In genomic region chr9:110054781-110055180, GRCm38 (mm10) we compare ENCODE assay signal across 11 mouse cellular contexts.
DNase-seq lines count a peak whose midpoint lies in the region; ATAC-seq and TF ChIP-seq lines count a peak whose summit lies in the region.
"Had no signal": no experiment of that assay in that cellular context is flagged by ENCODE, and none has a peak within 500 bp of the region (broad histone marks: within the 10 kb centered on the region; RNA-seq: fewer than 3 reads in every experiment).

No protein-coding gene starts in this region.

- DNase-seq in cerebellum, adult 2 months: peak; percentile 46 to 55
- DNase-seq in brain, adult 2 months (ENCODE audit: low read depth, low spot score): peak; percentile 55
- no peak for DNase-seq in midbrain, embryonic 11.5 days (ENCODE audit: low spot score, missing footprints)
- no peak for DNase-seq in embryo, embryonic 11 days
- DNase-seq in kidney, adult 8-10 months: no peak
- DNase-seq: heart, postnatal 4 days; thymus, adult 2 months had no signal

- H3K36me3 ChIP-seq in forebrain, embryonic 13.5 days (ENCODE audit: poor library complexity, severe bottlenecking): no peaks in the 10 kb centered on the region
- H3K36me3 ChIP-seq in midbrain, embryonic 11.5 days (ENCODE audit: control insufficient read depth, insufficient read depth, low read length): no peaks in the 10 kb centered on the region

- peaks cover 2% of the 10 kb centered on the region; the same call in 1 of the 2 replicates for H3K4me1 ChIP-seq in cerebellum, adult 2 months (ENCODE audit: control insufficient read depth, insufficient read depth, low read length)
- H3K4me1 ChIP-seq in forebrain, embryonic 13.5 days: peaks cover 64% of the 10 kb centered on the region
- peaks cover 38% of the 10 kb centered on the region for H3K4me1 ChIP-seq in midbrain, embryonic 11.5 days (ENCODE audit: control insufficient read depth, insufficient read depth, low read length)

- no peak for TF ChIP-seq POLR2A in cerebellum, adult 2 months (IDR thresholded peaks at IDR 0.05; ENCODE audit: borderline replicate concordance, insufficient read depth, low read length)

- TF ChIP-seq CTCF in cerebellum, adult 2 months (IDR thresholded peaks at IDR 0.05; ENCODE audit: borderline replicate concordance, insufficient read depth, low read depth, low read length): no peak

- peak overlapping the region; percentile 76 for H3K9ac ChIP-seq in forebrain, embryonic 13.5 days
- H3K9ac ChIP-seq in midbrain, embryonic 11.5 days (ENCODE audit: low read length): peak overlapping the region; percentile 31; the same call in 1 of the 2 replicates

- WGBS in cerebellum, adult 2 months: 13% methylated on average over 3 of the region's 3 CpGs
- WGBS in forebrain, embryonic 13.5 days: 47% methylated on average over 3 of the region's 3 CpGs
- 42% methylated on average over 3 of the region's 3 CpGs for WGBS in midbrain, embryonic 11.5 days

- no peaks in the 10 kb centered on the region for H3K27me3 ChIP-seq in cerebellum, adult 2 months (ENCODE audit: control insufficient read depth, insufficient read depth, low read length)
- H3K27me3 ChIP-seq in forebrain, embryonic 13.5 days: no peaks in the 10 kb centered on the region
- no peaks in the 10 kb centered on the region for H3K27me3 ChIP-seq in midbrain, embryonic 11.5 days (ENCODE audit: control insufficient read depth, insufficient read depth, low read length)

- ATAC-seq in cerebellum, adult (ENCODE audit: insufficient number of reproducible peaks, low FRiP score, low TSS enrichment): no peak
- no peak for ATAC-seq in forebrain, embryonic 13.5 days
- ATAC-seq in midbrain, embryonic 11.5 days (ENCODE audit: low FRiP score): no peak
- no peak for ATAC-seq in inflammation-experienced regulatory T-cells, adult 6 months

- peak overlapping the region; percentile 67 for H3K4me2 ChIP-seq in forebrain, embryonic 13.5 days
- peak overlapping the region; percentile 52 for H3K4me2 ChIP-seq in midbrain, embryonic 11.5 days

- no peaks in the 10 kb centered on the region for H3K9me3 ChIP-seq in forebrain, embryonic 13.5 days (replicated peaks)
- no peaks in the 10 kb centered on the region for H3K9me3 ChIP-seq in midbrain, embryonic 11.5 days (ENCODE audit: control insufficient read depth, low read length)

- H3K4me3 ChIP-seq in cerebellum, adult 2 months (replicated peaks; ENCODE audit: insufficient read depth, low read depth, low read length): peak overlapping the region; percentile 98
- H3K4me3 ChIP-seq in forebrain, embryonic 13.5 days: peak overlapping the region; percentile 45
- H3K4me3 ChIP-seq in midbrain, embryonic 11.5 days (ENCODE audit: low read depth, low read length): peak overlapping the region; percentile 17
- H3K4me3 ChIP-seq: myocyte had no signal

- peak overlapping the region; percentile 87 for H3K27ac ChIP-seq in cerebellum, adult 2 months (ENCODE audit: insufficient read depth, low read length)
- peak overlapping the region; percentile 82 for H3K27ac ChIP-seq in forebrain, embryonic 13.5 days
- peak overlapping the region; percentile 83 for H3K27ac ChIP-seq in midbrain, embryonic 11.5 days (ENCODE audit: low read depth, low read length)

Comparison
In these comparisons a context has a peak if more than half of its experiments do, and no peak if none do; other contexts are left out.
1. DNase-seq: peak in cerebellum, adult 2 months (2 of 2) and brain, adult 2 months (single experiment); none in midbrain, embryonic 11.5 days (single experiment), embryo, embryonic 11 days (single experiment) and kidney, adult 8-10 months (0 of 2).
2. H3K4me3 ChIP-seq: peak in every context shown above with its lines; median percentile 98 in cerebellum, adult 2 months; 45 in forebrain, embryonic 13.5 days; 17 in midbrain, embryonic 11.5 days.
3. Peak in every context shown above with its lines, with median percentiles within 50 percentile points of each other: H3K27ac ChIP-seq.